Mouse (Mus musculus) adipose tissue, adult 10 weeks (tissue): ENCODE measurements around the gene Polr1c. TPM values are rescaled to one million over a fixed set of nuclear protein-coding genes. Genes with fewer than 3 reads are reported as not detected.

Experiments used
- polyA plus RNA-seq: library from polyadenylated mRNA; stranded (reverse); fragments of 350-450 nt; fragmentation: Illumina TruSeq; extraction: RNeasy Lipid Tissue Mini Kit (QIAGEN cat#74804); gene quantifications from one replicate; pipeline ENCODE4 v1.2.3, GENCODE M21; 2014; ENCODE audit warnings: low read depth, low replicate concordance

Polr1c gene
- 43.5 TPM for polyA plus RNA-seq

DNA sequence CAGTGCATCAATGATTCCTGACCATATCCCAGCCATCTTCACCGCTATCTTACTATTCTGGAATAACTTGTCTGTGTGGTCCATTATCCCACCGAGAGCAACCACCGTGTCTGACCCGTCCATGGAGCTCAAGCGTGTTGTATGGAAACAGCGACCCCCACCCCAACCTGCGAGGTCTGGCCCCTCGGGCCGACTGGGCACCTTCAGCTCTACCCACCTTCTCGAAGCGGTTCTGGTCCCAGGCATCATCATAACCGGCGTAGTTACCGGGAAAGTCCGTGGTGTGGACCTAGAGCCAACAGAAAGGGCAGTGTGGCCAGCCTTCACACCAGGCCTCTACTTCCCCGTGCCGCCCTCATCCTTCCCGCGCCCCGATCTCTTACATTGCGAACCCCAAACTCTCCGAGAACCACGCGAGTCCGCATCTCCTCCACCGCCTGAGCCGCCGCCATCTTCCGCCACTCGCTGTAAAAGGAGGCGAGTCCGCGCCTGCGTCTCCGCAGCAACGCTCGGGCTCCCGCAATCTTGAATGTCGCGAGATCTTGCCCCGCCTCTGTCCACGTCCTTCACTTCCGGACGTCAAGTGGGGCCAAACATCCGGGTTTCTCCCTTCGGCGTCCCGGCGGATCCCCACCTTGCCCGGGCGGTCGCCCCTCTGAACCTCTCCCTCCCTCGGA is at the start of gene Polr1c, which contains the start of gene Yipf3:
Gene Polr1c, minus strand, starts transcription at position 543 of the 677 bp plus-strand sequence.
Gene Yipf3, plus strand, starts transcription at position 569 of the 677 bp plus-strand sequence.

DNA sequence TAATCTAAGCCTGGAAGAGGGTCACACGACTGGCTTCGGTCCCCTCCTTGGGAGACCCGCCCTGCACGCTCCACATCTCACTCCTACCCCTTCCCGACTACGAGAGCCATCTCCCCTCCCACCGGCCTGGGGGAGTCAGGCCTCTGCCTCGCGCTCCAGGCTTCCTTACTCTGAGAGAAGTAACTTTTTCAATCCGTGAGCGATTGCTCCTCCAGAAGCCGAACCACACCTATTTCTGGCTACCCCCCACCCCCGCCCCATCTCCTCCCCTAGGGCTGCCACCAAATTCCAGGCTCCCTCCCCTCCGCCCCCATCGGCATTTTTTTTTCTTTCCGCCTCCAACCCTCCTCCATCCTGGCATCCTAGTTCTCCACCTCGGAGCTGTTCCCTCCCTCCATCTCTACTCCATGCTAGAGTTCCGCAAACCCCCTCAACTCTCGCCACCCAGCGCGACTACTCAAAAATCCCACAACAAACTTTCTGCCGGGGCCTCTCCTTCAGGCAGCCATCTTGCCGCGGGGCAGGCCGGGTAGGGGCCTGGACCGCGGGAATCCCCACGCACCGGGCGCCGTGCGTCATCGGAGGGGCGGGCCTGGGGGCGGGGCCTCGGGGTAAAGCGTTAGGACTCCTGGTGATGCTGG is 34.7 kb upstream of the Polr1c start, which contains the start of gene Tjap1:
Gene Tjap1, minus strand, starts transcription at position 544 of the 641 bp plus-strand sequence.

GRCm38 (mm10) chr17:46253452-46254084 is 5.7 kb upstream of the Polr1c start, which contains the start of gene Lrrc73:
Lrrc73 (plus strand) TSS chr17:46253531.

DNA sequence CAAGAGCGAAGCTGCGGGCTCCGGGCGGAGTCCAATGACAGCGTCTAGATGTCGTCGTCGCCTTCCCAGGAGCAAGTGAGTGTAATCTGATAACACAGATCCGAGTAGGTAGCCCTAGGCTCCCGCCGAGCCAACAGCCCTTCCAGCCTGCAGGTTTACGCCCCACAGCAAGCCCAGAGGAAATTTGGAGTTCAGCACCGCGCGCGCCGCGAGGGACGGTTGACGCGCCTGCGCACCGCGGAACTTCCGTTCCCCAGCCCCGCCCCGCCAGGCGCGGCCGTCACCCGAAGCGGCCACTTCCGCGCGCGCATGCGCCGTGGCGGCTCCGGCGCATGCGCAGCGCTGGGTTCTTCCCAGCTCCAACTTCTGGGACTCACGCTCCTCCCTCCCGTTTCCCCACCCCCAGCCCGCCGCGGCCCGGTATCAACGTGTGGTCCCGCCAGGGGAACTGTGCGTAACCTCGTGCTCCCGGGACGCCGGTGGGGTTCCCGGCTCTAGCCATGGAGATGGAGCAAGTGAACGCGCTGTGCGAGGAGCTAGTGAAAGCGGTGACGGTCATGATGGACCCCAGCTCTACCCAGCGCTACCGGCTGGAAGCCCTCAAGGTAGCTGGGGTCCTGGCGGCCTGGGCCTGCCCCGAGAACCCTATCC is 45.3 kb downstream of the Polr1c start, which contains the start of the genes Polh and Xpo5:
Gene Polh, minus strand, starts transcription at position 225 of the 651 bp plus-strand sequence.
Gene Xpo5, plus strand, starts transcription at position 362 of the 651 bp plus-strand sequence.

Other genes starting within 250 kb of the Polr1c start
- gene Vegfa, start 215.7 kb downstream of the Polr1c start, polyA plus RNA-seq = 205 TPM
- 58.4 TPM for gene Mrps18a, start 137.1 kb downstream of the Polr1c start, polyA plus RNA-seq
- gene Rsph9, start 103.8 kb downstream of the Polr1c start, polyA plus RNA-seq = 9.6 TPM
- 16.1 TPM for gene Mad2l1bp, start 94.5 kb downstream of the Polr1c start, polyA plus RNA-seq
- 84.3 TPM for gene Gtpbp2, start 87.0 kb downstream of the Polr1c start, polyA plus RNA-seq
- gene Polh, start 45.4 kb downstream of the Polr1c start, polyA plus RNA-seq = 7.0 TPM
- gene Xpo5, start 45.3 kb downstream of the Polr1c start, polyA plus RNA-seq = 38.0 TPM
- 74.0 TPM for gene Yipf3, start within 50 bp of the Polr1c start, polyA plus RNA-seq
- 2.0 TPM for gene Lrrc73, start 5.5 kb upstream of the Polr1c start, polyA plus RNA-seq
- 23.2 TPM for gene Tjap1, start 35.0 kb upstream of the Polr1c start, polyA plus RNA-seq
- gene Dlk2, start 49.4 kb upstream of the Polr1c start, polyA plus RNA-seq = 2.8 TPM
- 6.6 TPM for gene Abcc10, start 80.3 kb upstream of the Polr1c start, polyA plus RNA-seq
- gene Zfp318, start 135.7 kb upstream of the Polr1c start, polyA plus RNA-seq = 18.1 TPM
- gene Crip3, start 180.9 kb upstream of the Polr1c start, polyA plus RNA-seq = 1.2 TPM
- gene Slc22a7, start 190.4 kb upstream of the Polr1c start, polyA plus RNA-seq = not detected
- gene Ttbk1, start 239.6 kb upstream of the Polr1c start, polyA plus RNA-seq = 2.0 TPM
- 4.1 TPM for gene Dnph1, start 248.7 kb upstream of the Polr1c start, polyA plus RNA-seq